Mouse (Mus musculus) monocyte, adult 2 months (primary cell): ENCODE data around the gene Gm20388.

Source experiments
- DNase-seq, 2 experiments: peaks; one replicate each; pipeline ENCODE4 v3.0.0; 2022; ENCODE audit warnings: low spot score in 2 of 2, low read depth in 1 of 2

The Gm20388 gene

GRCm38 (mm10) chr8:124027831-124028230 is 4117.2 kb downstream of the Gm20388 start:
- no peak for DNase-seq

GRCm38 (mm10) chr8:124033400-124033799 is 4122.8 kb downstream of the Gm20388 start:
- no peak for DNase-seq

DNA sequence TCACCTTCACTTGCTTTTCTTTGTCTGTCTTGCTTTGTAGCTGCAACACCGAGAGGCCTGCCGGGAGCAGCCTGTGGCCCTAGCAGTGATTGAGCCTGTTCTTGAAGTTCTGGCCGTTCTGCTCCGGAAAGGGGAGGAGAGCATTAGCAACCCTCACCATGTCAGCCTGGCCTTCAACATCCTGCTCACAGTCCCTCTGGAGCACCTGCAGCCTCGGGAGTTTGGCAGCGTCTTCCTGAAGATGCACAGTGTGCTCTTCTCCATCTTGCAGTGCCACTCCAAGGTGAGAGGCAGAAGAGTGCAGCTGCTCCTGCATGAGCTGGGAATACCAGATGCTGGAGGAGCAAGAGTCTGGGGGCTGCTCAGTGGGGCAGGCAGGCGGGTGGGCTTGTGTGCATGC is 4127.5 kb downstream of the Gm20388 start:
- DNase-seq: no peak

DNA sequence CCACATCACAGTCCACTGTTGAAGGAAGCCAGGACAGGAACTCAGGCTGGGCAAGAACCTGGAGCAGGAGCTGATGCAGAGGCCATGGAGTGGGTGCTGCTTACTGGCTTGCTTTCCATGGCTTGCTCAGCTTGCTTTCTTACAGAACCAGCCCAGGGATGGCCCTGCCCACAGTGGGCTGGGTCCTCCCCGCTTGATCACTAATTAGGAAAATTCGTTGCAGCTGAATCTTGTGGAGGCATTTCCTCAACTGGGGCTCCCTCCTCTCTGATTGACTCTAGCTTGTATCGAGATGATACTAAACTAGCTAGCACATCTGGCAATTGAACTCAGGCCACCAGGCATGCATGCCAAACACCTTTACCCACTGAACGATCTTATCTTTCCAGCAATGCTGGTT is 4128.7 kb downstream of the Gm20388 start:
- no peak for DNase-seq

DNA sequence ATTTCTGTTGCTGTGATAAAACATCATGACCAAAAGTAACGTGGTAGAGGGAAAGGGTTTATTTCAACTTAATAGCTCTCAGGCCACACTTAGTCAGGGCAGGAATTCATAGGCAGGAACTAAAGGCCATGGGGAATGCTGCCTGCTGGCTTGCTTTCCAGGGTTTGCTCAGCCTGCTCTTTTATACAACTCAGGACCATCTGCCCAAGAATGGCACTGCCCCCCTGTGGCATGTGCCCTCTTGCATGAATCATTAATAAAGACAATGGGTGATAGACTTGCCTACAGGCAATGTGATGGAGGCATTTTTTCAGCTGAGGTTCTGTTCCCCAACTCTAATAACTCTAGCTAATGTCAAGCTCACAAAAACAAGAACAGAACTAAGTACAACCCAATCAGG is 4131.6 kb downstream of the Gm20388 start:
- DNase-seq: no peak

DNA sequence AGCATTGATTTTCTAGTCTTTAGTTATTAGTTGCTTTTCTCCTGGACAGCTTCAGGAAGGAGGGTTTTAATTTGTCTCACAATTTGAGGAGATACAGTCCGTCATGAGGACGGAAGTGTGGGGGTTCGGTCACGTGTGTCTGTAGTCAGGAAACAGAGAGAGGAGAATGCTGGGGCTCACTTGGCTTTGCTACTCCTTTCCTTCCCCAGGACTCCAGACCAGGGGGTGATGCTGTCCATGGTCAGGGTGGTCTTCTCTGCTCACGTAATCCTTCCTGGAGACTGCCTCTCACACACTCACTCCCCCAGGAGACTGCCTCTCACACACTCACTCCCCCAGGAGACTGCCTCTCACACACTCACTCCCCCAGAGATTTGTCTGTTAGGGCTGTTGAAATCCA is 4133.8 kb downstream of the Gm20388 start:
- DNase-seq: no peak

DNA sequence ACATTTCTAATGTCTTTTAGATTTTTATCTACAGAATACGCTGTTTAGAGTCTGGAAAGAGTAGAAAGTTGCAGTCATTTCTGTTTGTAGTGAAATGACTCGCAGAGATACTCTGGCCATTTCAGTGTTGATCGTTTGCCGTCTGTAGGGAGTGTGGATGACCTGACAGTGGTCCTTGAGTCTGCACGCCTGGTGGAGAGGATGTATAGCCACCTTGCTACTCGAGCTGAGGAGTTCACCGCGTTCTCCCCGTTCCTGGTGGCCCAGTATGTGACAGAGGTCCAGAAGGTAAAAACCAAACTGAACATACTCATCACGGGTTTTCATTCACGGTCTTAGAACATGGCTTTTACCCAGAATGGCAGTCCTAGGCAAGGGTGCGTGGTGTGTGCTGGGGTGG is 4134.3 kb downstream of the Gm20388 start:
- DNase-seq: no peak

- DNase-seq: no peak
Measured at GRCm38 (mm10) chr8:124045856-124046255, 4135.2 kb downstream of the Gm20388 start.

DNA sequence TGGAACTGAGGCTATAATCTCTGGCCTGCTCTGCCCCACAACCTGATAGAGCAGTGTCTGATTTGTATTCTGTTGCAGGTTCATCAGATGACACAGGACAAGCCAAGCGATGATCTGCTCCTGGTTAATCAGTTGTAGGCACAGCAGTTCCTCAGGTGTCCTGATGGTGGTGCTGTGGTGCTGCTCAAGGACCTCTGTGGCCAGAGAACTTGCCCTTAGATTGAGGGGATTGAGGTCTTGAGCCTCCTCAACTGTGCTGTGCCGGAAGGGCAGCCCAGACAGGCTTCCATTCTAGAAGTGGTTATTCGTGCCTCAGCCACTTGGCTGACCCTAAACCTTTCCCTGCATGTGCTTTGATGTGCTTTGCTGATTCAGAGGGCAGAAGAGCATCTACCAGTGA is 4141.5 kb downstream of the Gm20388 start:
- DNase-seq: peak in 1 of 2 experiments; percentile 7

GRCm38 (mm10) chr8:124052568-124052967 is 4141.9 kb downstream of the Gm20388 start:
- DNase-seq: no peak

GRCm38 (mm10) chr8:124056832-124057655 is 4146.4 kb downstream of the Gm20388 start:
- DNase-seq: no peak

- peak in 1 of 2 experiments; percentile 17 for DNase-seq
Measured at GRCm38 (mm10) chr8:124066325-124067058, 4155.9 kb downstream of the Gm20388 start.

DNA sequence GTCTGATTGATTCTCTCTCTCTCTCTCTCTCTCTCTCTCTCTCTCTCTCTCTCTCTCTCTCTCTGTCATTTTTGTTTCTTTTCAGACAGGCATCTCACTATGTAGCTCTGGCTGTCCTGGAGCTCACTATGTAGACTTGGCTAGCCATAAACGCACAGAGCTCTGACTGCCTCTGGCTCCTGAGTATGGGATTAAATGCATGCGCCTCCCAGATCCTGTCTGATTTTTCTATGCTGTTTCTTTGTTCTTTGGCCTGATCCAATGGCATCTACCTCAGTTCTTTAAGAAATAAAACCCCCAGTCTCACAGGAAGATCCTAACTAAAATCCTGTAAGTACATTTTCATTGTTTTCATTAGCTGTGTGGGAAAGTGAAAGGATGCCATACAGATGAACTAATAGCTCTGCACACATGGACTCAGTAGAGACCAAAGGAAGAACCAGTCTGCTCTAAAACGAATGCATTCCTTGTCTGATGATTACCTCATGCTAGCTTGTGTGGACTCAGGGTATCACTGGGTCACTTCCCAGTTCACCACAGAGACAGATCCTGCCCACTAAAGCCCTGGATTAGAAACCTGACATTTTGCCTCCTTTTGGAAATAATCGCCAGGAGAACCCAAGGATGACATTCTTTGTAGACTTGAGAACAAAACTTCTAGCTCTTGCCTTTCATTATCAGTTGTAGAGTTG is 4156.6 kb downstream of the Gm20388 start:
- no peak for DNase-seq

GRCm38 (mm10) chr8:124070363-124071324 is 4160.0 kb downstream of the Gm20388 start:
- no peak for DNase-seq

GRCm38 (mm10) chr8:124075977-124076376 is 4165.3 kb downstream of the Gm20388 start:
- no peak for DNase-seq

GRCm38 (mm10) chr8:124076416-124076815 is 4165.8 kb downstream of the Gm20388 start:
- no peak for DNase-seq

DNA sequence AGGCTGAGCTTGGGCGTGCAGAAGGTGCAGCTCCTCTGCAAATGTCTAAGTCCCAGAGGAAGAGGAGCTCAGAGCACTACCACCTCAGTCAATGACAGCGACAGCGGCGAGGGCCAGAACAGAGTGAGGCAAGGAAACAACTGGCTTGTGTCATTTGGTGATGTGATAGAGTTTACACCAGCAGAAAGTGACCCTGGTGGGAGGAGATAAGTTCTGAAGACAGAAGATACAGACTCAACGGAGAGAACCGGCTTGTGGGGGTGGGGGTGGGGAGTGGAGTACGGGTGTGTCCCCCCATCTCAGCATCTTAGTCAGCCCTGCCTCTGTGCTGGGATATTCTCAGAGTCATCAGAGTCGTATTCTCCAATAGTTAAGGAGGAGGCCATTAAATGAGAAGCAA is 4166.7 kb downstream of the Gm20388 start:
- no peak for DNase-seq

GRCm38 (mm10) chr8:124077998-124078397 is 4167.4 kb downstream of the Gm20388 start:
- no peak for DNase-seq

- no peak for DNase-seq
Measured at GRCm38 (mm10) chr8:124078969-124079368, 4168.3 kb downstream of the Gm20388 start.

- no peak for DNase-seq
Measured at GRCm38 (mm10) chr8:124080467-124081326, 4170.1 kb downstream of the Gm20388 start.
